Mouse (Mus musculus) liver, postnatal 0 days (tissue): ENCODE measurements around the gene Macrod2.

Experiments
- CTCF ChIP-seq: sonication (generic); IDR thresholded peaks from 2 replicates; pipeline ENCODE4 v1.5.1; 2016; ENCODE audit warnings: antibody characterized with exemption, low read depth
- EP300 ChIP-seq: IDR thresholded peaks from 2 replicates; pipeline ENCODE4 v1.6.1; 2016; ENCODE audit warnings: antibody characterized with exemption, low read depth, mild to moderate bottlenecking

GRCm38 (mm10) chr2:141715061-141715460 lies 1320.0 kb downstream of the Macrod2 start:
- TF ChIP-seq CTCF (no peak), EP300 (no peak)
